Mouse (Mus musculus): ENCODE data around the gene Trappc10.

Trappc10 gene

GRCm38 (mm10) chr10:78244438-78245224 is at the start of gene Trappc10:
TSS of gene Trappc10 (minus strand) at chr10:78244641.
- DNase-seq (ENCODE audit: low spot score in 2 of 2), result peak; percentile 85 to 88

- DNase-seq (ENCODE audit: low spot score in 2 of 2), result no peak
Observed at GRCm38 (mm10) chr10:78293576-78293975, 49.1 kb upstream of the Trappc10 start.

- no peak for DNase-seq (ENCODE audit: low spot score in 2 of 2)
Observed at GRCm38 (mm10) chr10:78292381-78292780, 47.9 kb upstream of the Trappc10 start.

GRCm38 (mm10) chr10:78290730-78291535 is 46.5 kb upstream of the Trappc10 start:
- no peak for DNase-seq (ENCODE audit: low spot score in 2 of 2)

GRCm38 (mm10) chr10:78288896-78289295 is 44.5 kb upstream of the Trappc10 start:
- no peak for DNase-seq (ENCODE audit: low spot score in 2 of 2)

- no peak for DNase-seq (ENCODE audit: low spot score in 2 of 2)
Observed at GRCm38 (mm10) chr10:78288135-78288534, 43.7 kb upstream of the Trappc10 start.

GRCm38 (mm10) chr10:78287465-78288132 is 43.2 kb upstream of the Trappc10 start:
- DNase-seq (ENCODE audit: low spot score in 2 of 2), result no peak

GRCm38 (mm10) chr10:78285959-78286358 is 41.5 kb upstream of the Trappc10 start:
- DNase-seq (ENCODE audit: low spot score in 2 of 2), result no peak

GRCm38 (mm10) chr10:78285409-78285808 is 41.0 kb upstream of the Trappc10 start:
- DNase-seq (ENCODE audit: low spot score in 2 of 2), result no peak

GRCm38 (mm10) chr10:78284812-78285211 is 40.4 kb upstream of the Trappc10 start:
- DNase-seq (ENCODE audit: low spot score in 2 of 2), result no peak

GRCm38 (mm10) chr10:78282411-78282810 is 38.0 kb upstream of the Trappc10 start:
- no peak for DNase-seq (ENCODE audit: low spot score in 2 of 2)

- no peak for DNase-seq (ENCODE audit: low spot score in 2 of 2)
Observed at GRCm38 (mm10) chr10:78280486-78280885, 36.0 kb upstream of the Trappc10 start.

GRCm38 (mm10) chr10:78279210-78279609 is 34.8 kb upstream of the Trappc10 start:
- no peak for DNase-seq (ENCODE audit: low spot score in 2 of 2)

GRCm38 (mm10) chr10:78277835-78278234 is 33.4 kb upstream of the Trappc10 start:
- no peak for DNase-seq (ENCODE audit: low spot score in 2 of 2)

- no peak for DNase-seq (ENCODE audit: low spot score in 2 of 2)
Observed at GRCm38 (mm10) chr10:78276242-78276641, 31.8 kb upstream of the Trappc10 start.

GRCm38 (mm10) chr10:78272932-78273331 is 28.5 kb upstream of the Trappc10 start:
- DNase-seq (ENCODE audit: low spot score in 2 of 2), result no peak

GRCm38 (mm10) chr10:78265881-78266280 is 21.4 kb upstream of the Trappc10 start:
- no peak for DNase-seq (ENCODE audit: low spot score in 2 of 2)

- DNase-seq (ENCODE audit: low spot score in 2 of 2), result no peak
Observed at GRCm38 (mm10) chr10:78264735-78265134, 20.3 kb upstream of the Trappc10 start.

- DNase-seq (ENCODE audit: low spot score in 2 of 2), result no peak
Observed at GRCm38 (mm10) chr10:78260916-78261650, 16.6 kb upstream of the Trappc10 start.

GRCm38 (mm10) chr10:78260322-78260721 is 15.9 kb upstream of the Trappc10 start:
- no peak for DNase-seq (ENCODE audit: low spot score in 2 of 2)

- no peak for DNase-seq (ENCODE audit: low spot score in 2 of 2)
Observed at GRCm38 (mm10) chr10:78259702-78260101, 15.3 kb upstream of the Trappc10 start.

GRCm38 (mm10) chr10:78259230-78259629 is 14.8 kb upstream of the Trappc10 start:
- no peak for DNase-seq (ENCODE audit: low spot score in 2 of 2)
